ENCODE assay signal across 7 mouse cellular contexts in the genomic region with DNA sequence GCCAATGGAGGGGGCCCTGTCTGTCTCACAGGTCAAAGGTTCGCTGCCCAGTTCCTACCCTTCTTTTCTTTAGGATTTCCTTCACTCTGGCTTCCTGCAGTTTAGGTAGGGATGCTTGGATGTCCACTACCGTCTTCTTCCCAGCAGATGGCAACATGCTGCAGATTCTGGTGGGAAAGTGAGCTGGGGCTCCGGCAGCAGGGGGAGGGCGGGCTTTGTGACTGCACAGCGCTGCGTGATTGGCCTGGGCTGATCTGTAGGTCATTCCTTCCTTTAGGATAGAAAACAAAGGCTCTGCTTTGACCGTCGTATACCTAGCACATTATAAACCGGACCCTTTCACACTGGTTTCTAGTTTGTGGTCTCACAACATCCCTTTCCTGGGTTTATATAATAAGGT. TPM values are rescaled to one million over a fixed set of nuclear protein-coding genes. Genes with fewer than 3 reads are reported as not detected.
DNase-seq lines count a peak whose midpoint lies in the region; ATAC-seq and TF ChIP-seq lines count a peak whose summit lies in the region.

No protein-coding gene starts in this region.

- DNase-seq in adrenal gland, adult (ENCODE audit: inconsistent age in 2 of 2, low spot score in 1 of 2): peak; percentile 38 to 57
- DNase-seq in cerebellum, postnatal 14 days: peak; percentile 84 to 85
- peak; percentile 55 to 63 for DNase-seq in frontal cortex, postnatal 14 days (ENCODE audit: low spot score in 2 of 2)
- peak; percentile 74 to 86 for DNase-seq in left cerebral cortex, postnatal 25 days (ENCODE audit: low spot score in 2 of 2)
- peak; percentile 85 for DNase-seq in midbrain, embryonic 10.5 days (ENCODE audit: low spot score)
- DNase-seq in stomach, postnatal 0 days (ENCODE audit: low spot score): peak; percentile 76

- peak; percentile 90 for TF ChIP-seq CTCF in stomach, postnatal 0 days (IDR thresholded peaks at IDR 0.05; ENCODE audit: low read depth)

- no peak overlapping the region for H3K4me3 ChIP-seq in intestine, embryonic 16.5 days (ENCODE audit: low read length)
- H3K4me3 ChIP-seq in midbrain, embryonic 10.5 days: 0 out of 2 replicates have a peak overlapping the region, but pooled peaks have one; percentile 11
- no peak overlapping the region for H3K4me3 ChIP-seq in stomach, postnatal 0 days (ENCODE audit: low read depth, low read length)

- peak; percentile 79 for ATAC-seq in intestine, embryonic 16.5 days
- peak; percentile 83 for ATAC-seq in stomach, postnatal 0 days (ENCODE audit: low FRiP score, low TSS enrichment)

- no peaks in the 10 kb centered on the region for H3K9me3 ChIP-seq in intestine, embryonic 16.5 days (ENCODE audit: control insufficient read depth, low read length)
- no peaks in the 10 kb centered on the region for H3K9me3 ChIP-seq in midbrain, embryonic 10.5 days (replicated peaks)
- H3K9me3 ChIP-seq in stomach, postnatal 0 days (ENCODE audit: control insufficient read depth, low read length): no peaks in the 10 kb centered on the region

- no peak overlapping the region for H3K9ac ChIP-seq in intestine, embryonic 16.5 days (ENCODE audit: low read depth, low read length)
- no peak overlapping the region for H3K9ac ChIP-seq in stomach, postnatal 0 days (ENCODE audit: low read length)

- no peaks in the 10 kb centered on the region for H3K36me3 ChIP-seq in intestine, embryonic 16.5 days (ENCODE audit: control insufficient read depth, insufficient read depth, low read length)
- H3K36me3 ChIP-seq in midbrain, embryonic 10.5 days: no peaks in the 10 kb centered on the region
- no peaks in the 10 kb centered on the region for H3K36me3 ChIP-seq in stomach, postnatal 0 days (ENCODE audit: control insufficient read depth, insufficient read depth, low read length)

- WGBS in intestine, embryonic 16.5 days: 9% methylated on average over 9 of the region's 9 CpGs
- WGBS in midbrain, embryonic 10.5 days: 7% methylated on average over 9 of the region's 9 CpGs
- WGBS in stomach, postnatal 0 days: 6% methylated on average over 9 of the region's 9 CpGs

- H3K27me3 ChIP-seq in intestine, embryonic 16.5 days (replicated peaks; ENCODE audit: control insufficient read depth, insufficient read depth, low read length): no peaks in the 10 kb centered on the region
- H3K27me3 ChIP-seq in midbrain, embryonic 10.5 days (ENCODE audit: low read depth, poor library complexity, severe bottlenecking): 0 out of 2 replicates have a peak, but pooled peaks cover 6% of the 10 kb centered on the region
- H3K27me3 ChIP-seq in stomach, postnatal 0 days (ENCODE audit: control insufficient read depth, insufficient read depth, low read length): no peaks in the 10 kb centered on the region

- intact Hi-C loops in left cerebral cortex, postnatal 25 days (cut with DNase I): loop anchor here (1.0 kb wide), 1 partner anchor 30 kb away; the partner anchor contains the start of gene Ccdc177

- H3K27ac ChIP-seq in intestine, embryonic 16.5 days (ENCODE audit: low read length): no peak overlapping the region
- H3K27ac ChIP-seq in midbrain, embryonic 10.5 days (replicated peaks): peak overlapping the region; percentile 50
- H3K27ac ChIP-seq in stomach, postnatal 0 days (replicated peaks): no peak overlapping the region

- H3K4me1 ChIP-seq in intestine, embryonic 16.5 days (ENCODE audit: control insufficient read depth, insufficient read depth, low read length): peaks cover 3% of the 10 kb centered on the region; the same call in 1 of the 2 replicates
- peaks cover 15% of the 10 kb centered on the region for H3K4me1 ChIP-seq in midbrain, embryonic 10.5 days
- no peaks in the 10 kb centered on the region for H3K4me1 ChIP-seq in stomach, postnatal 0 days (replicated peaks; ENCODE audit: control insufficient read depth, insufficient read depth)

- H3K4me2 ChIP-seq in intestine, embryonic 16.5 days (ENCODE audit: low read depth, low read length): no peak overlapping the region
- H3K4me2 ChIP-seq in stomach, postnatal 0 days (replicated peaks; ENCODE audit: low read depth): no peak overlapping the region

- TF ChIP-seq EP300 in stomach, postnatal 0 days (optimal IDR thresholded peaks at IDR 0.05): no peak

RNA-seq across cellular contexts. Expression of gene Ccdc177, which starts 29.9 kb away (rescaled TPM):
- polyA plus RNA-seq in intestine, embryonic 16.5 days (2015; fragmentation: Nextera tagmentation; extraction: Ambion mirVana): 0.02 and 0.09 TPM in 2 replicates
- total RNA-seq in left cerebral cortex, postnatal 25 days (2021): 10 to 100 TPM; 12.9 to 15.5 TPM
- polyA plus RNA-seq in midbrain, embryonic 10.5 days (2016; fragmentation: Nextera tagmentation; extraction: Ambion mirVana): 2.0 and 2.2 TPM in 2 replicates
- 0.06 and 0.07 TPM in 2 replicates for polyA plus RNA-seq in stomach, postnatal 0 days (2015; fragmentation: Nextera tagmentation; extraction: Ambion mirVana)

RNA-seq across cellular contexts. Expression of gene Plekhd1, which starts 38.2 kb away (rescaled TPM):
- 11.5 and 12.1 TPM in 2 replicates for polyA plus RNA-seq in intestine, embryonic 16.5 days (2015; fragmentation: Nextera tagmentation; extraction: Ambion mirVana)
- total RNA-seq in left cerebral cortex, postnatal 25 days (2021): 1 to 10 TPM; 1.6 to 1.8 TPM
- polyA plus RNA-seq in midbrain, embryonic 10.5 days (2016; fragmentation: Nextera tagmentation; extraction: Ambion mirVana): 0.83 and 2.4 TPM in 2 replicates
- 2.2 and 2.3 TPM in 2 replicates for polyA plus RNA-seq in stomach, postnatal 0 days (2015; fragmentation: Nextera tagmentation; extraction: Ambion mirVana)

RNA-seq across cellular contexts. Expression of gene Susd6, which starts 59.7 kb away (rescaled TPM):
- polyA plus RNA-seq in intestine, embryonic 16.5 days (2015; fragmentation: Nextera tagmentation; extraction: Ambion mirVana): 16.4 and 20.0 TPM in 2 replicates
- total RNA-seq in left cerebral cortex, postnatal 25 days (2021): 10 to 100 TPM; 32.1 to 32.9 TPM
- 13.9 and 16.6 TPM in 2 replicates for polyA plus RNA-seq in midbrain, embryonic 10.5 days (2016; fragmentation: Nextera tagmentation; extraction: Ambion mirVana)
- polyA plus RNA-seq in stomach, postnatal 0 days (2015; fragmentation: Nextera tagmentation; extraction: Ambion mirVana): 12.3 and 12.9 TPM in 2 replicates
